Mouse (Mus musculus) limb, embryonic 11.5 days (tissue): ENCODE results near the gene Naa11. TPM values are rescaled to one million over a fixed set of nuclear protein-coding genes. Genes with fewer than 3 reads are reported as not detected.

ENCODE experiments used
- polyA plus RNA-seq: library from polyadenylated mRNA; unstranded; fragments of >200 nt; fragmentation: Nextera tagmentation; extraction: Ambion mirVana; gene quantifications from 2 replicates; pipeline ENCODE4 v1.2.1, GENCODE M21; 2014

Naa11 gene
- polyA plus RNA-seq, 1 experiment from 2014 or later, result not detected

Other genes starting within 250 kb of the Naa11 start
- not detected in 2 replicates for gene Gk2, start 64.6 kb upstream of the Naa11 start, polyA plus RNA-seq